Mouse (Mus musculus) E14TG2a.4 (cell line): ENCODE data around the gene Fdx1.

ENCODE experiments used
- CTCF ChIP-seq: conservative IDR thresholded peaks from 2 replicates; pipeline ENCODE4 v1.5.1; 2014; ENCODE audit warnings: low read length
- NANOG ChIP-seq: IDR thresholded peaks from 2 replicates; pipeline ENCODE4 v1.6.1; 2014; ENCODE audit warnings: borderline replicate concordance, low read length, mixed read lengths
- POU5F1 ChIP-seq: IDR thresholded peaks from 2 replicates; pipeline ENCODE4 v1.6.1; 2014; ENCODE audit warnings: low read length, borderline replicate concordance

DNA sequence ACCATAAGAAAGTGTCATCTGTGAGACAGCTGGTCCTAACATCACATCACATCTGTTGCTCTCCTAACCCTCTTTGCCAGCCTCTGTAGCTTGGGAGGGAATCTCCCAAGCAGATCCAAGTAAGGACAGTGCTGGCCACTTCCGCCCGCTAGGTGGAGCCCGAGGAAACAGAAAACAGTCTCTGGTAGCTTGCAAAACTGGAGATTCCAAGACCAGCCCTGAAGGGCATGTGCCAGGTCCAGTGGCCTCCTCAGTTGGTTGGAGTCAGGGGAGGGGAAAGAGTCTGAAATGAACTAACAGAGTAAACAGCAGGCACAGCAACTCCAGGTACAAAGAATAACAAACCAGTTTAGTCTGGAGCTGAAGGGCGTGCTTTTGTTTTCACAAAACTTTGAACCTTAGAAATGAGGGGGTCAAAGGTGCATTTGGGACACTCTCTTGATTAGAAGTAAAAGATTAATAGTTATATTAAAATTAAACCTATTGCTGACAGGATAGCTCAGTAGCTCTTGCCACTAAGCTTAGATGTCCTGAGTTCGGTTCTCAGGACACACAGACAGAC is 14.2 kb upstream of the Fdx1 start:
- peak; percentile 81 for TF ChIP-seq CTCF
- TF ChIP-seq POU5F1 = no peak
- TF ChIP-seq NANOG = no peak
